Mouse (Mus musculus) bone marrow, adult 2 months (tissue): ENCODE measurements around the gene BC061212. TPM values are rescaled to one million over a fixed set of nuclear protein-coding genes. Genes with fewer than 3 reads are reported as not detected.
"Not testable (repeated sequence)": the region's sequence is repeated elsewhere in the genome, so short reads cannot be mapped to it uniquely, and the experiment has no call there.

Source experiments
- H3K27ac ChIP-seq: fragments of 200-500 bp; 2 replicates; pipeline ENCODE4 v1.5.1; 2012; ENCODE audit warnings: low read depth, mild to moderate bottlenecking, control low read depth, inconsistent platforms, low read length; ENCODE audit not compliant: control insufficient read depth, poor library complexity, insufficient read depth
- H3K4me1 ChIP-seq: fragments of 200-500 bp; 2 replicates; pipeline ENCODE4 v1.6.1; 2011; ENCODE audit warnings: low read length; ENCODE audit not compliant: control insufficient read depth, insufficient read depth
- H3K4me3 ChIP-seq: fragments of 200-500 bp; replicated peaks from 2 replicates; pipeline ENCODE3; 2011; ENCODE audit warnings: mild to moderate bottlenecking, low read depth, low read length, control low read depth; ENCODE audit not compliant: control insufficient read depth
- WGBS: fragments of 180-500 bp; shearing (Covaris S2); methylation state at CpG from one replicate; pipeline ENCODE4 v1.1.7; 2018; 5-methylcytosine and 5-hydroxymethylcytosine counted together
- polyA plus RNA-seq: library from polyadenylated mRNA; stranded (reverse); fragments of >200 nt; gene quantifications from 2 replicates; pipeline ENCODE4 v1.2.4, GENCODE M21; 2011; ENCODE audit warnings: low replicate concordance; ENCODE audit not compliant: missing spikeins, insufficient read depth, insufficient read length

The BC061212 gene
- polyA plus RNA-seq: not detected in 2 replicates

DNA sequence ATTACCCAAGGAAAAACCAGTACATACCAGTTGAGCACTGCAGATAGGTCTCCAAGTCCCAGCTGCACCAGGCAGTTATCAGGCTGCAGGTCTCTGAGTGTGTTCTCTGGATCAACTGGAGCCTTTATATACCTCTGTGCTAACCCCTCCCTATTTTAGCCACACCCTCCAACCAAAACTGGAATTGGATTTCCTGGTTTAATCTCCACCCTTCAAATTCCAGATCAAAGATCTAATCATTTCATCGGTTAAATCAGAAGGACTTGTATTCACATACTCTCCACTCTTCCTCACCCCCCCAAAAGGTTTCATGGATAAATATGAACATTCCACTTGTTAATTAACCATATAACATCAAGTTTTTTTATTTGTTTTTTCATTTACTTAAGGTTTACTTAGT, at the start of gene BC061212:
BC061212 (minus strand) TSS at position 101 of the 400 bp plus-strand sequence.
- H3K27ac ChIP-seq, H3K4me3 ChIP-seq, H3K4me1 ChIP-seq: not testable (repeated sequence)
- WGBS: no CpG with 5 or more reads among the region's 1 CpGs

DNA sequence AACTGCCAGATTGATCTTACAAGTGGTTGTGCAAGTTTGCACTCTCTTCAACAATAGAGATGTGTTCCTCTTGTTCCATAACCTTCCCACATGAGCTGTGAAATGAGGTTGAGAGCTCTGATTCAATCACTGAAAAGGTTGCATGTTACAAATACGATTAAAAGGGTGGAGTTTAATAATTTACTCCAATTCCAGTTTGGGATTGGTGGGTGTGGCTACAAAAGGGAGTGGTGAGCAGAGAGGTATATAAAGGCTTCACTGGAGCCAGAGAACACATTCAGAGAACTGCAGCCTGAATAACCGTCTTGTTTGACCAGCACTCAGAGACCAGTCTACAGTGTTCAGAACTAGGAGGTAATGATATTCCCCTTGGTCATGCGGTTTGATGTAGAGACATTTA, 5.7 kb upstream of the BC061212 start, which contains the start of gene Gm6351:
Gm6351 (plus strand) TSS at position 301 of the 400 bp plus-strand sequence.
- not testable (repeated sequence) for H3K27ac ChIP-seq, H3K4me1 ChIP-seq, H3K4me3 ChIP-seq
- no CpG with 5 or more reads among the region's 3 CpGs for WGBS

Other genes starting within 250 kb of the BC061212 start
- gene Gm7792, start 226.8 kb downstream of the BC061212 start, polyA plus RNA-seq: not detected in 2 replicates
- not detected in 2 replicates for gene Gm16429, start 141.5 kb downstream of the BC061212 start, polyA plus RNA-seq
- gene Gm6351, start 5.8 kb upstream of the BC061212 start, polyA plus RNA-seq: not detected in 2 replicates
- gene Gm3106, start 147.5 kb upstream of the BC061212 start, polyA plus RNA-seq: not detected in 2 replicates
- gene A430089I19Rik, start 236.3 kb upstream of the BC061212 start, polyA plus RNA-seq: not detected in 2 replicates
- not detected in 2 replicates for gene Gm6502, start 243.9 kb upstream of the BC061212 start, polyA plus RNA-seq